Mouse (Mus musculus): Measurements from ENCODE around the gene A930033H14Rik.

DNA sequence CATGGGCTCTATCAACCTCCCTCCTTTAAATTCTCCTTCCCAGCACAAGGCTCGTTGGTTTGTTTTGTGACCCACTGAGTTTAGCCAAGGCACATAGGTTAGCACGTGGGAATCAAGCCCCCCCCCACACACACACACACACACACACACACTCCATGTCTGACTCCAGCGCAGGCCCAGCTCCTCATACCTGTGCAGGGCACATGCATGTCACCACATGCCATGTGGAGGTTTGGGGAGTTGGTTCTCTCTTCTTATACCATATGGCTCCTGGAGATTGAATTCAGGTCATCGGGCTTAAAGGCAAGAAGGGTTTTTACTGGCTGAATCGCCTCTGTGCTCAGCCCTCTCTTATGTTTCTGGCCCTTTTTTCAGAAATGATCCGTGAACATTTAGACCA, 38.4 kb upstream of the A930033H14Rik start:
- TF ChIP-seq CTCF (IDR thresholded peaks at IDR 0.05; ENCODE audit: low read depth): no peak
- no peak for TF ChIP-seq EP300 (optimal IDR thresholded peaks at IDR 0.05)

Measured in stomach, postnatal 0 days (tissue).